Mouse (Mus musculus): Measurements from ENCODE around the gene Klf17. TPM values are rescaled to one million over a fixed set of nuclear protein-coding genes. Genes with fewer than 3 reads are reported as not detected.

Gene Klf17
- not detected in 2 replicates for polyA plus RNA-seq (2021; fragmentation: Nextera tagmentation)
- long read RNA-seq, experiment 1, result 0 reads
- long read RNA-seq, experiment 2, result 0 reads

GRCm38 (mm10) chr4:117765416-117765815 is at the start of gene Klf17:
Gene Klf17, minus strand, starts transcription at chr4:117765648.

GRCm38 (mm10) chr4:117724112-117724511 is 41.3 kb downstream of the Klf17 start, which contains the start of gene Gm12845:
Gene Gm12845, plus strand, starts transcription at chr4:117724412.

Other genes with a start within 250 kb of the Klf17 start
- 165 and 173 TPM in 2 replicates for gene Eri3, start 215.3 kb downstream of the Klf17 start, polyA plus RNA-seq (2021; fragmentation: Nextera tagmentation)
- 40.3 and 44.6 TPM in 2 replicates for gene Dmap1, start 83.4 kb downstream of the Klf17 start, polyA plus RNA-seq (2021; fragmentation: Nextera tagmentation)
- not detected in 2 replicates for gene Gm12845, start 41.2 kb downstream of the Klf17 start, polyA plus RNA-seq (2021; fragmentation: Nextera tagmentation)
- 16.2 and 20.4 TPM in 2 replicates for gene Slc6a9, start 68.9 kb upstream of the Klf17 start, polyA plus RNA-seq (2021; fragmentation: Nextera tagmentation)
- 0.46 and 1.5 TPM in 2 replicates for gene Ccdc24, start 106.9 kb upstream of the Klf17 start, polyA plus RNA-seq (2021; fragmentation: Nextera tagmentation)
- gene B4galt2, start 117.8 kb upstream of the Klf17 start, polyA plus RNA-seq (2021; fragmentation: Nextera tagmentation), result 6.2 and 6.7 TPM in 2 replicates
- gene Atp6v0b, start 121.7 kb upstream of the Klf17 start, polyA plus RNA-seq (2021; fragmentation: Nextera tagmentation), result 864 and 877 TPM in 2 replicates
- 7.7 TPM in 2 replicates for gene Dph2, start 126.4 kb upstream of the Klf17 start, polyA plus RNA-seq (2021; fragmentation: Nextera tagmentation)
- gene Ipo13, start 149.4 kb upstream of the Klf17 start, polyA plus RNA-seq (2021; fragmentation: Nextera tagmentation), result 37.2 and 40.7 TPM in 2 replicates
- gene Artn, start 164.1 kb upstream of the Klf17 start, polyA plus RNA-seq (2021; fragmentation: Nextera tagmentation), result 0.55 and 0.59 TPM in 2 replicates